Mouse (Mus musculus): ENCODE results near the gene Tradd. TPM values are rescaled to one million over a fixed set of nuclear protein-coding genes. Genes with fewer than 3 reads are reported as not detected.
A peak's percentile ranks its signal among the peaks of the same experiment; 100 is the strongest.
"Not testable (repeated sequence)": the region's sequence is repeated elsewhere in the genome, so short reads cannot be mapped to it uniquely, and the experiment has no call there.

Gene Tradd
- polyA plus RNA-seq, 3 experiments from 2014 or later = 54.1 to 78.8 (median 58.2) TPM

GRCm38 (mm10) chr8:105235206-105235605 lies 29.2 kb downstream of the Tradd start:
- ATAC-seq = no peak

GRCm38 (mm10) chr8:105233126-105233935 lies 31.1 kb downstream of the Tradd start:
- no peak for ATAC-seq

GRCm38 (mm10) chr8:105232321-105232693 lies 32.1 kb downstream of the Tradd start:
- not testable (repeated sequence) for ATAC-seq

- ATAC-seq = no peak
Observed at GRCm38 (mm10) chr8:105231503-105232320, 32.7 kb downstream of the Tradd start.

GRCm38 (mm10) chr8:105225917-105226316 lies 38.5 kb downstream of the Tradd start:
- no peak for ATAC-seq

GRCm38 (mm10) chr8:105225272-105225593 lies 39.2 kb downstream of the Tradd start:
- peak; percentile 46 for ATAC-seq

- ATAC-seq = peak; percentile 91
Observed at GRCm38 (mm10) chr8:105224413-105225271, 39.8 kb downstream of the Tradd start, which contains the start of gene D230025D16Rik. Gene D230025D16Rik (plus strand): TSS chr8:105225145.

- no peak for ATAC-seq
Observed at GRCm38 (mm10) chr8:105223850-105224249, 40.6 kb downstream of the Tradd start.

- ATAC-seq = peak; percentile 71
Observed at GRCm38 (mm10) chr8:105217926-105218522, 46.4 kb downstream of the Tradd start.

- no peak for ATAC-seq
Observed at GRCm38 (mm10) chr8:105214104-105214503, 50.3 kb downstream of the Tradd start.

- no peak for ATAC-seq
Observed at GRCm38 (mm10) chr8:105209153-105210110, 55.0 kb downstream of the Tradd start.

Other genes starting within 250 kb of the Tradd start
- not detected for gene Ces3a, start 216.0 kb downstream of the Tradd start, polyA plus RNA-seq (2017; shearing (Covaris generic))
- gene Ces3b, start 180.9 kb downstream of the Tradd start, polyA plus RNA-seq (2017; shearing (Covaris generic)) = not detected
- not detected for gene Ces4a, start 132.8 kb downstream of the Tradd start, polyA plus RNA-seq (2017; shearing (Covaris generic))
- gene Cbfb, start 93.9 kb downstream of the Tradd start, polyA plus RNA-seq (2017; shearing (Covaris generic)) = 10 to 100 TPM; 34.4 to 53.8 (median 42.1) TPM
- gene D230025D16Rik, start 39.5 kb downstream of the Tradd start, polyA plus RNA-seq (2017; shearing (Covaris generic)) = 10 to 100 TPM; 11.1 to 14.6 (median 12.1) TPM
- gene B3gnt9, start 9.5 kb downstream of the Tradd start, polyA plus RNA-seq (2017; shearing (Covaris generic)) = under 1 TPM; 0.51 to 0.97 (median 0.87) TPM
- 10 to 100 TPM; 18.5 to 24.7 (median 18.5) TPM for gene Fbxl8, start within 50 bp of the Tradd start, polyA plus RNA-seq (2017; shearing (Covaris generic))
- under 1 TPM in 1 of 3 experiments, not detected in 2; 0.34 TPM for gene Hsf4, start 5.2 kb upstream of the Tradd start, polyA plus RNA-seq (2017; shearing (Covaris generic))
- gene Nol3, start 11.5 kb upstream of the Tradd start, polyA plus RNA-seq (2017; shearing (Covaris generic)) = under 1 TPM in 1 of 3 experiments, not detected in 2; 0.26 TPM
- gene 4931428F04Rik, start 25.3 kb upstream of the Tradd start, polyA plus RNA-seq (2017; shearing (Covaris generic)) = 1 to 10 TPM; 1.2 to 2.5 (median 2.1) TPM
- under 1 TPM in 2 of 3 experiments, not detected in 1; 0.38 to 0.60 TPM for gene Exoc3l, start 31.5 kb upstream of the Tradd start, polyA plus RNA-seq (2017; shearing (Covaris generic))
- gene E2f4, start 33.1 kb upstream of the Tradd start, polyA plus RNA-seq (2017; shearing (Covaris generic)) = 10 to 100 TPM; 54.2 to 61.3 (median 55.9) TPM
- 10 to 100 TPM in 1 of 3 experiments, 1 to 10 TPM in 2; 3.9 to 11.8 (median 9.5) TPM for gene Elmo3, start 41.0 kb upstream of the Tradd start, polyA plus RNA-seq (2017; shearing (Covaris generic))
- gene Lrrc29, start 61.7 kb upstream of the Tradd start, polyA plus RNA-seq (2017; shearing (Covaris generic)) = 1 to 10 TPM; 1.8 to 4.2 (median 3.2) TPM
- 100 to 1,000 TPM; 136 to 151 (median 144) TPM for gene Tmem208, start 61.7 kb upstream of the Tradd start, polyA plus RNA-seq (2017; shearing (Covaris generic))
- 1 to 10 TPM; 3.1 to 3.5 (median 3.2) TPM for gene Fhod1, start 83.3 kb upstream of the Tradd start, polyA plus RNA-seq (2017; shearing (Covaris generic))
- gene Slc9a5, start 84.2 kb upstream of the Tradd start, polyA plus RNA-seq (2017; shearing (Covaris generic)) = 1 to 10 TPM in 1 of 3 experiments, under 1 TPM in 2; 0.28 to 1.3 (median 0.42) TPM
- gene Plekhg4, start 108.7 kb upstream of the Tradd start, polyA plus RNA-seq (2017; shearing (Covaris generic)) = under 1 TPM in 1 of 3 experiments, not detected in 2; 0.11 TPM
- not detected for gene Kctd19, start 148.9 kb upstream of the Tradd start, polyA plus RNA-seq (2017; shearing (Covaris generic))
- not detected for gene Lrrc36, start 149.0 kb upstream of the Tradd start, polyA plus RNA-seq (2017; shearing (Covaris generic))
- 1 to 10 TPM in 1 of 3 experiments, under 1 TPM in 1, not detected in 1; 0.48 to 2.2 TPM for gene Tppp3, start 206.9 kb upstream of the Tradd start, polyA plus RNA-seq (2017; shearing (Covaris generic))
- 1 to 10 TPM; 1.1 to 2.2 (median 1.8) TPM for gene Zdhhc1, start 232.3 kb upstream of the Tradd start, polyA plus RNA-seq (2017; shearing (Covaris generic))

Measured in inflammation-experienced regulatory T-cells, adult 6 months (primary cell).